Mouse (Mus musculus): Measurements from ENCODE around the gene Txndc2. TPM values are rescaled to one million over a fixed set of nuclear protein-coding genes. Genes with fewer than 3 reads are reported as not detected.

The Txndc2 gene
- polyA plus RNA-seq, 1 experiment: not detected

DNA sequence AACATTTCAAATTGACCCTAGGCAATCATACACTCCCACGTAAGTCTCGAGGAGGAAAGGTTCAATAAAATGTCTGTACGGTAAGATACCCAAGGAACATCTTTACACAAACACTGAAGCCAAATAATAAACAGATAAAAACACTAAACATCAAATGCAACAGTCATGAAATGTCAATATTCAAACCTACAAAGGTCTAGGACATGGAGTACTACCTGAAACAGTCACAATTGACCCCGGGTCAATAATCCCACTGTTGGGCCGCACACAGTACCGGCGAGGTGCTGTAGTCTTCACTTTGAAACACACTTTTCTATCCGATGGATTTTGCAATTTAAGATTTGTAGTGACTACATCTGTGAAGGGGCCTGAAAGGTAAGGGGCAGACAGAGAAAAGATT is 47.3 kb downstream of the Txndc2 start:
- no peaks in the 10 kb centered on the region for H3K9me3 ChIP-seq (replicated peaks; ENCODE audit: control insufficient read depth, insufficient read depth, low read length, poor library complexity, severe bottlenecking)
- H3K27ac ChIP-seq (ENCODE audit: insufficient read depth, low read length): no peak overlapping the region
- H3K4me3 ChIP-seq (ENCODE audit: low read depth, low read length): no peak overlapping the region
- H3K4me1 ChIP-seq (ENCODE audit: control insufficient read depth, insufficient read depth, low read length): no peaks in the 10 kb centered on the region
- H3K9ac ChIP-seq (ENCODE audit: low read depth, poor library complexity, severe bottlenecking): no peak overlapping the region
- peaks cover 18% of the 10 kb centered on the region for H3K36me3 ChIP-seq (ENCODE audit: control insufficient read depth, insufficient read depth, low read length, poor library complexity, severe bottlenecking)
- H3K27me3 ChIP-seq (ENCODE audit: control insufficient read depth, insufficient read depth, low read length, poor library complexity, severe bottlenecking): no peaks in the 10 kb centered on the region
- TF ChIP-seq POLR2A (IDR thresholded peaks at IDR 0.05; ENCODE audit: insufficient read depth, low read length) (no peak), EP300 (IDR thresholded peaks at IDR 0.05; ENCODE audit: insufficient read depth, low read depth, low read length) (no peak), CTCF (IDR thresholded peaks at IDR 0.05; ENCODE audit: low read depth, low read length) (no peak)

Other genes starting within 250 kb of the Txndc2 start
- gene Tmem232, start 101.4 kb downstream of the Txndc2 start, polyA plus RNA-seq (2011; ENCODE audit: insufficient read depth, insufficient read length, low read depth, missing spikeins): 0.30 TPM in 1 of 2 replicates, not detected in the other
- 301 and 311 TPM in 2 replicates for gene Vapa, start 28.6 kb downstream of the Txndc2 start, polyA plus RNA-seq (2011; ENCODE audit: insufficient read depth, insufficient read length, low read depth, missing spikeins)
- gene Rab31, start 130.6 kb upstream of the Txndc2 start, polyA plus RNA-seq (2011; ENCODE audit: insufficient read depth, insufficient read length, low read depth, missing spikeins): 18.7 and 19.4 TPM in 2 replicates
- 48.4 and 56.7 TPM in 2 replicates for gene Ppp4r1, start 140.4 kb upstream of the Txndc2 start, polyA plus RNA-seq (2011; ENCODE audit: insufficient read depth, insufficient read length, low read depth, missing spikeins)
- gene Ralbp1, start 243.6 kb upstream of the Txndc2 start, polyA plus RNA-seq (2011; ENCODE audit: insufficient read depth, insufficient read length, low read depth, missing spikeins): 41.3 and 42.9 TPM in 2 replicates

Measured in ES-Bruce4 (cell line).